Mouse (Mus musculus) stomach, embryonic 15.5 days (tissue): Measurements from ENCODE around the gene Atp5d. TPM values are rescaled to one million over a fixed set of nuclear protein-coding genes. Genes with fewer than 3 reads are reported as not detected.

Experiments
- ATAC-seq: fragments of 200-750 bp; cut with Nextera tagmentation; 2 replicates; pipeline ENCODE4 v1.8.0; 2017; ENCODE audit warnings: low read depth, moderate number of reproducible peaks, moderate TSS enrichment; ENCODE audit not compliant: insufficient read depth, low FRiP score
- H3K27ac ChIP-seq: fragments of 300-500 bp; sonication (generic); 2 replicates; pipeline ENCODE4 v1.5.1; 2015; ENCODE audit warnings: mild to moderate bottlenecking, inconsistent platforms
- H3K27me3 ChIP-seq: fragments of 300-500 bp; sonication (generic); replicated peaks from 2 replicates; pipeline ENCODE4 v1.6.1; 2015; ENCODE audit warnings: inconsistent platforms
- H3K36me3 ChIP-seq: fragments of 300-500 bp; sonication (generic); 2 replicates; pipeline ENCODE4 v1.6.1; 2015; ENCODE audit warnings: inconsistent platforms
- H3K4me1 ChIP-seq: fragments of 300-500 bp; sonication (generic); 2 replicates; pipeline ENCODE4 v1.6.1; 2015; ENCODE audit warnings: inconsistent platforms
- H3K4me2 ChIP-seq: fragments of 300-500 bp; sonication (generic); 2 replicates; pipeline ENCODE4 v1.6.1; 2015; ENCODE audit warnings: mild to moderate bottlenecking, inconsistent platforms
- H3K4me3 ChIP-seq: fragments of 300-500 bp; sonication (generic); replicated peaks from 2 replicates; pipeline ENCODE4 v1.5.1; 2015; ENCODE audit warnings: inconsistent platforms
- H3K9ac ChIP-seq: fragments of 300-500 bp; sonication (generic); 2 replicates; pipeline ENCODE4 v1.6.1; 2015; ENCODE audit warnings: inconsistent platforms
- H3K9me3 ChIP-seq: fragments of 300-500 bp; sonication (generic); 2 replicates; pipeline ENCODE4 v1.6.1; 2016; ENCODE audit warnings: inconsistent platforms
- WGBS: fragments of 180-500 bp; shearing (Covaris S2); methylation state at CpG from one replicate; pipeline ENCODE4 v1.1.7; 2015; 5-methylcytosine and 5-hydroxymethylcytosine counted together
- polyA plus RNA-seq: library from polyadenylated mRNA; unstranded; fragments of >200 nt; fragmentation: Nextera tagmentation; extraction: Ambion mirVana; gene quantifications from 2 replicates; pipeline ENCODE4 v1.2.1, GENCODE M21; 2015

Atp5d gene
- polyA plus RNA-seq, 1 experiment from 2014 or later = 602 TPM

GRCm38 (mm10) chr10:80158307-80158986 is 20.0 kb downstream of the Atp5d start:
- 9% methylated on average over 18 of the region's 18 CpGs for WGBS
- no peak overlapping the region for H3K4me3 ChIP-seq
- ATAC-seq = no peak

DNA sequence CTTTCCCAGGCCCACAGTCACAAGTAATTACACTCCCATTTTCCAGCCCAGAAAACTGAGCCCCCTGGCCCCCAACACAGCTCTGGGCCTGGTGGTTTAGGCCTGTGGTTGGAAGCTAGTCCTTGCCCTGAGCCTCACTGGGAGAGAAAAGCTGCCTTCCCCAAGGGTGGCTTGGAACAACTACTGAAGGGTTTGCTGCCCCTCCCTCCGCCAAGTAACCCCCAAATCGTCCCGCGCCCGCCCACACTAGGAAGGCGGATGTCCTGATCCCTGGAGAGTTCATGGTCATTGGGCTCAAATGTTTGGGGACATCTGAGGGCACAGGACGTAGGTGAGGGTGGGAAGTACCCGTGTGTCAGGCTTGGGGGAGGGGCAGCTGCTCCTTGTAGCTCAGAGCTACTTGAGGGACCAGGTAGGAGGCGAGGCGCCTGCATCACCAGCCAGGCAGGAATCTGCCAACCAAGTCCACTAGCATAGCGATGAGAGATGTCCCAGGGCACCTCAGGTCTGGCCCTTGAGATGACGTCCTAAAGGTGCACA is 20.7 kb downstream of the Atp5d start:
- Histone ChIP-seq H3K4me3 (peak overlapping the region; percentile 47), H3K27me3 (no peaks in the 10 kb centered on the region), H3K9me3 (no peaks in the 10 kb centered on the region), H3K36me3 (peaks cover 35% of the 10 kb centered on the region), H3K9ac (peak overlapping the region; percentile 19; the same call in 1 of the 2 replicates), H3K4me1 (peaks cover 92% of the 10 kb centered on the region), H3K27ac (peak overlapping the region; percentile 92), H3K4me2 (peak overlapping the region; percentile 77)
- WGBS = 10% methylated on average over 12 of the region's 12 CpGs
- peak; percentile 0; the same call in 1 of the 2 replicates for ATAC-seq

More at GRCm38 (mm10) chr10:80158307-80158986, 20.0 kb downstream of the Atp5d start:
- peak overlapping the region; percentile 77 for H3K4me2 ChIP-seq
- H3K36me3 ChIP-seq = peaks cover 41% of the 10 kb centered on the region
- no peak overlapping the region for H3K9ac ChIP-seq
- peaks cover 93% of the 10 kb centered on the region for H3K4me1 ChIP-seq
- H3K27me3 ChIP-seq = no peaks in the 10 kb centered on the region
- H3K27ac ChIP-seq = peak overlapping the region; percentile 92
- no peaks in the 10 kb centered on the region for H3K9me3 ChIP-seq

DNA sequence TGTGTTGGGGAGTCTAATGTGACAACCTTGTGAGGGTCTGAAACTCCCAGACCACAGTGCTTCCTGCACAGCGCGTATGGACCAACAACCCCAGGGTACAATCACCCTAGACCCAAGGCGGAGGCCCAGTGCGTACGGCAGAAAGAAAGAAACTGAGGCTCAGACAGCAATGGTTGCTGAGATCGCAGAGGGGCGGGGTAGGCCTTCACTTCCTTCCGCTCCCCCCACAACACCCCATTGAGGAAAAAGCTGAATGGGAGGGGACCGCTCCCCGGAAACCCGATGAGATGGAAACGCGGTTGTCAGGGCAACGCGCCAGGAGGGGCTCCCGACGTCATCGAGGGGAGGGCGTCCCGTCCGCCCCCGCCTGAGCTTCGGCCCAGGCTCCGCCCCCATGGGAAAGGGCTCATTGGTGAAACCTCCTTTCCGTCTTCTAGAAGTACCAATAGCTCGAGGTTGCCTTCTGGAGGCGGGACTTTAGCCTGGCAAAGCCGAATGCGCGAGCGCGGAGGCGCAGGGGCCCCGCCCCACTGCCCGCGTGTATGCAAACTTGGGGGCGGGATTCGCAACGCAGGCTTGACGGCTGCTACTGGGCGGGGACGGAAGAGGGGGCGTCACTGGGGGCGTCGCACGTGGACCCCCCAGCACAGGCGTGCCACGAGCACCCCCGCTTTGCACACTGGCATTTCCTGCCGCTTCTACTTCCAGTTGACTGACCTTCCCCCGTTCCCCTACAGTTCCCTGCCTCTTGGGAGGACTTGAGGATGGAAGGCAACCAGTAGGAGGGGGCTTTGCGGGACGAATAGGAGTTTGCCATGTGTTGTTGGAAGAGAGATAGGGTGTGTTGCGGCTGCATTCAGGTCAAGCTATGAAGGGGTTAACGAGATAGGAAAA is 21.4 kb downstream of the Atp5d start:
- Histone ChIP-seq H3K9me3 (no peaks in the 10 kb centered on the region), H3K27me3 (no peaks in the 10 kb centered on the region), H3K9ac (peak overlapping the region; percentile 19; the same call in 1 of the 2 replicates), H3K36me3 (peaks cover 28% of the 10 kb centered on the region), H3K4me2 (peak overlapping the region; percentile 77), H3K4me3 (peak overlapping the region; percentile 47), H3K4me1 (peaks cover 92% of the 10 kb centered on the region), H3K27ac (peak overlapping the region; percentile 92)
- ATAC-seq = peak; percentile 81
- under 1% methylated on average over 55 of the region's 55 CpGs for WGBS

GRCm38 (mm10) chr10:80160455-80161371 is 22.3 kb downstream of the Atp5d start:
- 2% methylated on average over 33 of the region's 33 CpGs for WGBS
- Histone ChIP-seq H3K9me3 (no peaks in the 10 kb centered on the region), H3K9ac (peak overlapping the region; percentile 29; the same call in 1 of the 2 replicates), H3K4me2 (peak overlapping the region; percentile 77), H3K36me3 (peaks cover 19% of the 10 kb centered on the region), H3K27ac (peak overlapping the region; percentile 92), H3K4me1 (peaks cover 89% of the 10 kb centered on the region), H3K27me3 (no peaks in the 10 kb centered on the region), H3K4me3 (peak overlapping the region; percentile 47)
- peak; percentile 8; the same call in 1 of the 2 replicates for ATAC-seq

GRCm38 (mm10) chr10:80161522-80162242 is 23.2 kb downstream of the Atp5d start:
- H3K4me1 ChIP-seq = peaks cover 87% of the 10 kb centered on the region
- H3K27me3 ChIP-seq = no peaks in the 10 kb centered on the region
- ATAC-seq = peak; percentile 5; the same call in 1 of the 2 replicates
- H3K9ac ChIP-seq = no peak overlapping the region
- no peaks in the 10 kb centered on the region for H3K9me3 ChIP-seq
- WGBS = 16% methylated on average over 7 of the region's 7 CpGs
- H3K36me3 ChIP-seq = peaks cover 10% of the 10 kb centered on the region
- peak overlapping the region; percentile 47 for H3K4me3 ChIP-seq
- peak overlapping the region; percentile 92 for H3K27ac ChIP-seq
- peak overlapping the region; percentile 77 for H3K4me2 ChIP-seq

DNA sequence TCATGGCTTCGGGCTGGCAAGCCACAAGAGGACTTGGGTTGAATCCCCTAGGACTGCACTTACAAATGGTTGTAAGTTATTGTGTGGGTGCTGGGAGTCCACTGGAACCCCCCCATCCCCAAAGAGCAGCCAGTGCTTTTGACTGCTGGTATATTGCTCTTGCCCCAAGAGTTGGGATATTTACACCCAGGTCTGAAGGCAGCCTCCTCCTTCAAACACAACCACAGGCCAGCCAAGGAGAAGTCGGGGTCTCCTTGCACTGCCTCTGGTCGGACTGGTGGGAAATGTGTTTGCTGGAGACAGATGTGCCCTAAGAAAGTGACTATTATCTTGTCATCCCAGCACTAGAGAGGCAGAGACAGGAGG is 23.8 kb downstream of the Atp5d start:
- no peaks in the 10 kb centered on the region for H3K9me3 ChIP-seq
- peaks cover 85% of the 10 kb centered on the region for H3K4me1 ChIP-seq
- no peak overlapping the region for H3K4me3 ChIP-seq
- H3K27ac ChIP-seq = peak overlapping the region; percentile 92
- no peak overlapping the region for H3K9ac ChIP-seq
- peaks cover 5% of the 10 kb centered on the region for H3K36me3 ChIP-seq
- H3K27me3 ChIP-seq = no peaks in the 10 kb centered on the region
- peak overlapping the region; percentile 77; the same call in 1 of the 2 replicates for H3K4me2 ChIP-seq
- 62% methylated on average over 3 of the region's 3 CpGs for WGBS
- ATAC-seq = no peak

- peak overlapping the region; percentile 92 for H3K27ac ChIP-seq
- ATAC-seq = no peak
- H3K9ac ChIP-seq = no peak overlapping the region
- H3K9me3 ChIP-seq = no peaks in the 10 kb centered on the region
- 65% methylated on average over 6 of the region's 6 CpGs for WGBS
- no peak overlapping the region for H3K4me2 ChIP-seq
- H3K4me3 ChIP-seq = no peak overlapping the region
- no peaks in the 10 kb centered on the region for H3K36me3 ChIP-seq
- peaks cover 80% of the 10 kb centered on the region for H3K4me1 ChIP-seq
- H3K27me3 ChIP-seq = no peaks in the 10 kb centered on the region
Measured at GRCm38 (mm10) chr10:80162716-80163299, 24.4 kb downstream of the Atp5d start.

DNA sequence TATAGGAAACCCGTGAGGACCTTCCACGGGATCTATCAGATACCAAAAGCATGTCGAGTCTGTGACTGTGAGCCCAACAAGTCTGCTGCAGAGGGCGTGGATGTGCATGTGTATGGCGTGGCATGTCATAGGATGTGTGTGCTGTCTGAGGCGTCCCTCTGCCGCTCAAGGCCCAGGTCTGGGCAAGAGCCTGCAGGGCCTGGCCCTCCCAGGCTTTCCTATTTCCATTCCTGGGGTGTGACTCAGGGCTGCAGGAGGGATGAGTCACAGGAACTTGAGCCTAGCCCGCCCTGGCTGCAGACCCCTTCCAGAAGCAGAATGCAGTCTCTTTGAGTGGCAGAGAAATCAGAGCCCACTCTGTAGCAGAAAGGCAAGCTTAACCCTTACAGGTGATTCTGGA is 25.3 kb downstream of the Atp5d start:
- peak overlapping the region; percentile 70 for H3K4me2 ChIP-seq
- peak overlapping the region; percentile 92; the same call in 1 of the 2 replicates for H3K27ac ChIP-seq
- no peaks in the 10 kb centered on the region for H3K9me3 ChIP-seq
- no peaks in the 10 kb centered on the region for H3K27me3 ChIP-seq
- peaks cover 75% of the 10 kb centered on the region for H3K4me1 ChIP-seq
- WGBS = 60% methylated on average over 8 of the region's 8 CpGs
- H3K4me3 ChIP-seq = no peak overlapping the region
- ATAC-seq = no peak
- H3K36me3 ChIP-seq = no peaks in the 10 kb centered on the region
- H3K9ac ChIP-seq = no peak overlapping the region

GRCm38 (mm10) chr10:80164161-80164997 is 25.9 kb downstream of the Atp5d start:
- Histone ChIP-seq H3K4me2 (peak overlapping the region; percentile 70), H3K4me3 (peak overlapping the region; percentile 37), H3K9me3 (no peaks in the 10 kb centered on the region), H3K4me1 (peaks cover 74% of the 10 kb centered on the region), H3K27ac (peak overlapping the region; percentile 92), H3K27me3 (no peaks in the 10 kb centered on the region), H3K9ac (peak overlapping the region; percentile 16; the same call in 1 of the 2 replicates), H3K36me3 (no peaks in the 10 kb centered on the region)
- no peak for ATAC-seq
- WGBS = 10% methylated on average over 44 of the region's 44 CpGs

DNA sequence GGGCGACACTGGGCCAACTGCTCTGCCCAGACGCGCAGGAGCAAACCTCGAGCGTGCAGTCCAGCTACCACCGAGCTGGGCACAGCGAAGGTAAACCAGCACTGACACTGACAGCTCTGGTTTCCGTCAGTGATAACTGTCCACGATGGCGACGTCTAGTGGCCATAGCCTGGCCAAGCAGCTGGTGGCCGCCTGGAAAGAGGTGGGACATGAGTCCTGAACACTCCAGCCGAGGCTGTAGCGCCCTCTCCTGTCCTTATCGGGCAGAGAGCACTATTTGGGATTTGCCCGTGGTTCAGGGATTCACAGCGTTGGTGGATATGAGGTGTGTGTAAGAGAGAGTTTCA is 26.5 kb downstream of the Atp5d start:
- Histone ChIP-seq H3K36me3 (peaks cover 3% of the 10 kb centered on the region), H3K27me3 (no peaks in the 10 kb centered on the region), H3K27ac (peak overlapping the region; percentile 92), H3K4me1 (peaks cover 76% of the 10 kb centered on the region), H3K4me3 (peak overlapping the region; percentile 37), H3K4me2 (peak overlapping the region; percentile 70), H3K9ac (peak overlapping the region; percentile 16; the same call in 1 of the 2 replicates), H3K9me3 (no peaks in the 10 kb centered on the region)
- WGBS = 0% methylated on average over 17 of the region's 17 CpGs
- peak; percentile 15 for ATAC-seq
